Mouse (Mus musculus) myocyte (in vitro differentiated cells): ENCODE measurements around the gene Uvrag. TPM values are rescaled to one million over a fixed set of nuclear protein-coding genes. Genes with fewer than 3 reads are reported as not detected.

Experiments
- H3K27me3 ChIP-seq: one replicate; pipeline ENCODE4 v1.6.1; 2011; ENCODE audit not compliant: control insufficient read depth, insufficient read depth, insufficient read length
- H3K36me3 ChIP-seq: one replicate; pipeline ENCODE4 v1.6.1; 2011; ENCODE audit not compliant: control insufficient read depth, insufficient read depth
- H3K4me2 ChIP-seq: one replicate; pipeline ENCODE4 v1.6.1; 2011; ENCODE audit warnings: low read depth, control low read depth
- H3K4me3 ChIP-seq: one replicate; pipeline ENCODE4 v1.5.1; 2011; ENCODE audit warnings: mild to moderate bottlenecking, control low read depth, moderate library complexity
- H3K79me2 ChIP-seq: one replicate; pipeline ENCODE4 v1.6.1; 2011; ENCODE audit not compliant: control insufficient read depth, insufficient read depth
- H3ac ChIP-seq: one replicate; pipeline ENCODE4 v1.6.1; 2011; ENCODE audit not compliant: control insufficient read depth, insufficient read length
- CEBPB ChIP-seq: IDR thresholded peaks from 2 replicates; pipeline ENCODE4 v1.6.1; 2011; ENCODE audit warnings: mild to moderate bottlenecking, moderate library complexity; ENCODE audit not compliant: poor library complexity, insufficient read depth, severe bottlenecking
- E2F4 ChIP-seq: IDR thresholded peaks from one replicate; pipeline ENCODE4 v1.6.1; 2011; ENCODE audit warnings: mild to moderate bottlenecking, control low read depth, moderate library complexity; ENCODE audit not compliant: insufficient read depth
- MAX ChIP-seq: IDR thresholded peaks from one replicate; pipeline ENCODE4 v1.6.1; 2011; ENCODE audit warnings: low read depth, mild to moderate bottlenecking, control low read depth
- MYOD1 ChIP-seq, 3 experiments: IDR thresholded peaks; one replicate each; pipeline ENCODE4 v1.6.1; 2011; ENCODE audit warnings: control low read depth in 2 of 3, low read depth in 2 of 3, mild to moderate bottlenecking in 2 of 3, moderate library complexity in 1 of 3; ENCODE audit not compliant: insufficient read length in 2 of 3, control insufficient read depth in 1 of 3
- MYOG ChIP-seq, 3 experiments: IDR thresholded peaks; one replicate each; pipeline ENCODE4 v1.6.1; 2011; ENCODE audit warnings: control low read depth in 2 of 3, low read depth in 2 of 3, mild to moderate bottlenecking in 2 of 3; ENCODE audit not compliant: insufficient read length in 2 of 3, control insufficient read depth in 1 of 3, insufficient read depth in 1 of 3
- POLR2A ChIP-seq: IDR thresholded peaks from one replicate; pipeline ENCODE4 v1.6.1; 2011; ENCODE audit warnings: low read depth, mild to moderate bottlenecking, control low read depth, moderate library complexity; ENCODE audit not compliant: insufficient read length
- POLR2AphosphoS2 ChIP-seq: IDR thresholded peaks from one replicate; pipeline ENCODE4 v1.6.1; 2011; ENCODE audit warnings: low read depth, control low read depth; ENCODE audit not compliant: insufficient read length
- REST ChIP-seq: IDR thresholded peaks from one replicate; pipeline ENCODE4 v1.6.1; 2011; ENCODE audit warnings: mild to moderate bottlenecking, control low read depth, moderate library complexity; ENCODE audit not compliant: insufficient read depth, insufficient read length
- SRF ChIP-seq: IDR thresholded peaks from one replicate; pipeline ENCODE4 v1.6.1; 2011; ENCODE audit warnings: low read depth; ENCODE audit not compliant: control insufficient read depth, insufficient read length
- TCF12 ChIP-seq: IDR thresholded peaks from one replicate; pipeline ENCODE4 v1.6.1; 2011; ENCODE audit warnings: mild to moderate bottlenecking, control low read depth; ENCODE audit not compliant: poor library complexity, insufficient read depth, severe bottlenecking
- TCF3 ChIP-seq: IDR thresholded peaks from one replicate; pipeline ENCODE4 v1.6.1; 2011; ENCODE audit warnings: low read depth, control low read depth; ENCODE audit not compliant: insufficient read length
- USF1 ChIP-seq: IDR thresholded peaks from one replicate; pipeline ENCODE4 v1.6.1; 2011; ENCODE audit warnings: low read depth, mild to moderate bottlenecking, control low read depth, moderate library complexity
- polyA plus RNA-seq: library from polyadenylated mRNA; unstranded; fragments of >200 nt; fragmentation: generic; extraction: Trizol; gene quantifications from one replicate; pipeline ENCODE4 v1.2.1, GENCODE M21; 2012; ENCODE audit warnings: missing spikeins

Gene Uvrag
- polyA plus RNA-seq, 1 experiment, result 9.0 TPM

DNA sequence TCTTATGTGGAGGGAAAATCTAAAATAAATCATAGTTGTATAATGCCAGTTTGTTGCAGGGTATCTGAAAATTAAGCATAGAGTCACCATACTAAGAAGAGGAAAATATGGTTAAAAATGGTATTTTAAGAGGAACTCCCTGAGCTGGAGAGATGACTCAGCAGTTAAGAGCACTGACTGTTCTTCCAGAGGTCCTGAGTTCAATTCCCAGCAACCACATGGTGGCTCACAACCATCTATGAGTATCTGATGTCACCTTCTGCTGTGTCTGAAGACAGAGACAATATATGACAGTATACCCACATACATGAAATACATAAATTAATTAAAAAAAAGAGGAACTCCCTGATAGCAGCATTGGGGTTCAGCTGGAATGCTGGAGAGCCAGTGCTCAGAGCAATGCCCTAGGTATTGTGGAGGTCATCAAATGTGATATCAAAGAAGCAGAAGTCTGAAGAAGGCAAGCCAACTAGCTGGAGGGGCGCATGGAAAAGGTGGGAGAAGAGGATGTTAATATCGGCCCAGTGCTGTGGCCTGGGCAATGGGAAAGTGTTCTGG lies 149.7 kb downstream of the Uvrag start:
- Histone ChIP-seq H3K27me3 (no peaks in the 10 kb centered on the region), H3K79me2 (no peaks in the 10 kb centered on the region), H3K4me3 (no peak overlapping the region), H3K4me2 (no peak overlapping the region), H3ac (no peak overlapping the region), H3K36me3 (peaks cover 7% of the 10 kb centered on the region)
- TF ChIP-seq MYOG (IDR thresholded peaks at IDR 0.05; ENCODE audit: control insufficient read depth in 1 of 3, insufficient read depth in 1 of 3, insufficient read length in 2 of 3, low read depth in 2 of 3) (no peak), MYOD1 (IDR thresholded peaks at IDR 0.05; ENCODE audit: control insufficient read depth in 1 of 3, insufficient read length in 2 of 3, low read depth in 2 of 3) (no peak)

DNA sequence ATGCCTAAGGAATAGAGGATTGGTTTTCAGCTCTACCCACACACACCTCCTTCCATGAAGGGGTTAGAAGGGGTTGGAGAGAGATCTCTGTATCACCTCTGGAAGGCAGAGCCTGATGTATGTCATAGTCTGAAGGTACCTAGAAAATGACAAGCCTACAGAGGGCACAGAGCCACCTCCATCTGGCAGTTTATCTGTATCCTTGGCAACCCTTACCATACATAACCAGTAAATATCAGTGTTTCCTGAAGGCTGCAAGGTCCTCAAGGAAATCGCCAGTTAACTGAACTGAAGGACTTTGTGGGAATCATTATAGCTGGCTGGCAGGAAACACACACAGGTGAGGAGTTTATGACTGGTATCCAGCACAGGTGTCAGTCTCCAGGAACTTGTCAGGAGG lies 150.4 kb downstream of the Uvrag start:
- TF ChIP-seq MAX (no peak), MYOD1 (IDR thresholded peaks at IDR 0.05; ENCODE audit: control insufficient read depth in 1 of 3, insufficient read length in 2 of 3, low read depth in 2 of 3) (no peak), USF1 (no peak), SRF (no peak), REST (no peak), TCF12 (no peak), POLR2A (no peak), POLR2AphosphoS2 (no peak), TCF3 (no peak), MYOG (IDR thresholded peaks at IDR 0.05; ENCODE audit: control insufficient read depth in 1 of 3, insufficient read depth in 1 of 3, insufficient read length in 2 of 3, low read depth in 2 of 3) (no peak)
- H3ac ChIP-seq, result no peak overlapping the region
- no peak overlapping the region for H3K4me3 ChIP-seq
- no peaks in the 10 kb centered on the region for H3K79me2 ChIP-seq
- H3K36me3 ChIP-seq, result peaks cover 7% of the 10 kb centered on the region
- no peaks in the 10 kb centered on the region for H3K27me3 ChIP-seq
- H3K4me2 ChIP-seq, result no peak overlapping the region

DNA sequence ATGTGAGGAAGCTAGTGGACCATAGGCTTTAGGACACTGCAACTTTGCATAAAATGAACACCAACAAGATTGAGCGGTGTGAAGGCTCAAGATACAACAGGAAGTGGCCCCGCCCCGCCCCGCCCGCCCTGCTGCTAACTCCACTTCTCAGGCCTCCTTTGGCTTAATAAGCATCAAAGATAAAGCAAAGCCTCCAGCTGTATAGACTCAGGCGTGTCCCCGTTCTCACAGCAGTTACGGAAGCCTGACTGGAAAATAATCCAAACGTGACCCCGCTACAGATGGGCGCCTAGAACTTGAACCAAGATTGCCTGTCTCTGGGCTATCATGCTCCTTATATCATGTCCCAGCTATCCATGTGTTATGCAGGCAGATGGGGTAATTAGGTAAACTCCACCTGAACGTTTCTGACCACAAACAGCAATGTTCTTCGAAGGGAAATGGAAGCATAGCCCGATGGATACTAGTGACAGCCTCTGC lies 153.9 kb downstream of the Uvrag start:
- TF ChIP-seq TCF3, result no peak
- no peak for TF ChIP-seq MYOD1 (IDR thresholded peaks at IDR 0.05; ENCODE audit: control insufficient read depth in 1 of 3, insufficient read length in 2 of 3, low read depth in 2 of 3)
- no peak for TF ChIP-seq MYOG (IDR thresholded peaks at IDR 0.05; ENCODE audit: control insufficient read depth in 1 of 3, insufficient read depth in 1 of 3, insufficient read length in 2 of 3, low read depth in 2 of 3)
- TF ChIP-seq CEBPB, result no peak
- TF ChIP-seq MAX, result no peak
- TF ChIP-seq SRF, result no peak
- no peak for TF ChIP-seq POLR2AphosphoS2
- no peak for TF ChIP-seq REST
- H3K4me3 ChIP-seq, result no peak overlapping the region
- no peak overlapping the region for H3K4me2 ChIP-seq
- H3K27me3 ChIP-seq, result no peaks in the 10 kb centered on the region
- H3K36me3 ChIP-seq, result peaks cover 7% of the 10 kb centered on the region
- no peak overlapping the region for H3ac ChIP-seq
- no peaks in the 10 kb centered on the region for H3K79me2 ChIP-seq

DNA sequence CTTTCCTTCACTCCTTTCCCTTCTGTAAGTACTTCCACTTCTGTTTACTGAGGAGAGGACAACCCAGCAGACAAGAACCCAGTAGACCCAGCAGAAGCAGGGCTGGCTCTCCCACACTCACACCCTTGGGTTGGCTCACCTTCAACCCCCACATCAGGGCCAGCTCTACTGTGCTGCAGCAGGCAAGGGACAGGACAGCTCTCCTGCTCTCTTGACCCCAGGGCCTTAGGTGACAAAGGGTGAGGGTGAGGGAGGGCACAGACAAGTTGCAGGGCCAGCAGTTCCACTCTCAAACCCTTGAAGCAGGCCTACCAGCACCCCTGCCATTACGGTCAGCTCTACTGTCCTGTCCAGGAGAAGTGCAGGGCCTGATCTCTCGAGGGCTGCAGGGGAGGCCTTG lies 155.0 kb downstream of the Uvrag start:
- Histone ChIP-seq H3K79me2 (no peaks in the 10 kb centered on the region), H3K4me3 (no peak overlapping the region), H3K4me2 (no peak overlapping the region), H3ac (no peak overlapping the region), H3K36me3 (peaks cover 7% of the 10 kb centered on the region), H3K27me3 (no peaks in the 10 kb centered on the region)
- TF ChIP-seq MAX (no peak), TCF12 (no peak), USF1 (no peak), POLR2AphosphoS2 (no peak), E2F4 (no peak), MYOD1 (IDR thresholded peaks at IDR 0.05; ENCODE audit: control insufficient read depth in 1 of 3, insufficient read length in 2 of 3, low read depth in 2 of 3) (no peak), TCF3 (no peak)

DNA sequence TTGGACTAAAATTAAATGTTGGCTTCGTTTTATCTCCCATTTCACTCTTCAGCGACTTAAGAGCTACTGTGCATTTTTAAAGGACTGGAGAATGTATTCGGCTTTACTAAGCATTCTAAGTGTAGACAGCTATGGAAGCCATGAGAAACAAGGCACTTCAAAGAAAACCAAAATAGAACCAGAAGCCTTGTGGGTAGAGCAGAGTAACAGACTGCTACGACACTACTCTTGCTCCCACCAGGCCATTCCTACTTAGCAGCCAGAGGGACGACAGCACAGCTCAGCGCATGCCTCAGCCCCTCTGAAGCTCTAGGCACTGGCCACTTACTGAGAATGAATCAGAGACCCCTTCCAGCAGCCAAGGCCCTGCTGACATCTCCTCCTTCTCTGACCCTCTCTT lies 155.5 kb downstream of the Uvrag start:
- no peak overlapping the region for H3ac ChIP-seq
- H3K36me3 ChIP-seq, result peaks cover 2% of the 10 kb centered on the region
- no peaks in the 10 kb centered on the region for H3K79me2 ChIP-seq
- no peaks in the 10 kb centered on the region for H3K27me3 ChIP-seq
- no peak overlapping the region for H3K4me3 ChIP-seq
- TF ChIP-seq USF1 (no peak), POLR2AphosphoS2 (no peak), CEBPB (no peak), SRF (no peak), REST (no peak), TCF12 (no peak), POLR2A (no peak), E2F4 (no peak), MYOD1 (IDR thresholded peaks at IDR 0.05; ENCODE audit: control insufficient read depth in 1 of 3, insufficient read length in 2 of 3, low read depth in 2 of 3) (no peak)
- H3K4me2 ChIP-seq, result no peak overlapping the region
